9 mouse cellular contexts compared by ENCODE assay signal in the genomic region with DNA sequence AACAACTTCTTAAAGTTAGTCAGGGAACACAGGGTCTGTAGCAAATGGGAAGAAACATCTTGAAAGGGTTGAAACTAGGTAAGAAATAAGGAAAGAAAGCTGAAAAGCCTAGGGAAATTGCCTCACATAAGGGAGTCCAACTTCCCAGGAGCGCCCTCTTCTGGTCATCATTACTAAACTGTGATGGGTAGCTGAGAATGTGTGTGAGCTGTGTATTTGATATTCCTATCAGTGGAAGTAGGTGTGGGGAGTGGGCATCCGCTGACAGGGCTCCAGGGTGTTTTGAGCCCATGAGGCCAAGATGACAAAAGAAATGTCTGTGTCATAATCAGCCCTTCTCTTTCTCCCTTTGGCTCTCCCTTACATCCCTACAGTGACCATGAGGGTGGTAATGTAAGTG. TPM values are rescaled to one million over a fixed set of nuclear protein-coding genes. Genes with fewer than 3 reads are reported as not detected.
DNase-seq lines count a peak whose midpoint lies in the region; ATAC-seq and TF ChIP-seq lines count a peak whose summit lies in the region.
"Had no signal": no experiment of that assay in that cellular context is flagged by ENCODE, and none has a peak within 500 bp of the region (broad histone marks: within the 10 kb centered on the region; RNA-seq: fewer than 3 reads in every experiment).

No protein-coding gene starts in this region.

- peak; percentile 69 for DNase-seq in forebrain, embryonic 14.5 days (ENCODE audit: low spot score)
- DNase-seq in midbrain, postnatal 0 days (ENCODE audit: low spot score): peak; percentile 75
- DNase-seq in brain, embryonic 14.5 days (ENCODE audit: low read depth): peak; percentile 64
- peak; percentile 74 for DNase-seq in kidney, postnatal 0 days (ENCODE audit: low spot score)
- no peak for DNase-seq in ovary, adult 18-20 months (ENCODE audit: low spot score)

- no peaks in the 10 kb centered on the region for H3K4me1 ChIP-seq in forebrain, embryonic 14.5 days (ENCODE audit: control insufficient read depth, insufficient read depth, low read length)
- H3K4me1 ChIP-seq in forebrain, embryonic 13.5 days: no peaks in the 10 kb centered on the region
- H3K4me1 ChIP-seq in midbrain, postnatal 0 days (ENCODE audit: insufficient read depth, low read length): no peaks in the 10 kb centered on the region
- no peaks in the 10 kb centered on the region for H3K4me1 ChIP-seq in midbrain, embryonic 15.5 days
- H3K4me1 ChIP-seq in kidney, postnatal 0 days (replicated peaks; ENCODE audit: insufficient read depth, low read length): no peaks in the 10 kb centered on the region

- WGBS in forebrain, embryonic 14.5 days: 58% methylated on average over 2 of the region's 2 CpGs
- WGBS in forebrain, embryonic 13.5 days: 53% methylated on average over 2 of the region's 2 CpGs
- WGBS in midbrain, postnatal 0 days: 54% methylated on average over 2 of the region's 2 CpGs
- 63% methylated on average over 2 of the region's 2 CpGs for WGBS in midbrain, embryonic 15.5 days
- WGBS in kidney, postnatal 0 days: 47% methylated on average over 2 of the region's 2 CpGs

- no peaks in the 10 kb centered on the region for H3K9me3 ChIP-seq in forebrain, embryonic 14.5 days (replicated peaks; ENCODE audit: control insufficient read depth, low read length)
- H3K9me3 ChIP-seq in forebrain, embryonic 13.5 days (replicated peaks): no peaks in the 10 kb centered on the region
- H3K9me3 ChIP-seq in midbrain, postnatal 0 days (ENCODE audit: low read length): no peaks in the 10 kb centered on the region
- no peaks in the 10 kb centered on the region for H3K9me3 ChIP-seq in midbrain, embryonic 15.5 days
- H3K9me3 ChIP-seq in kidney, postnatal 0 days (replicated peaks; ENCODE audit: low read length): no peaks in the 10 kb centered on the region

- H3K27ac ChIP-seq in forebrain, embryonic 14.5 days (ENCODE audit: low read depth, low read length): no peak overlapping the region
- H3K27ac ChIP-seq in forebrain, embryonic 13.5 days: no peak overlapping the region
- H3K27ac ChIP-seq in midbrain, postnatal 0 days (ENCODE audit: low read depth, low read length): no peak overlapping the region
- H3K27ac ChIP-seq in midbrain, embryonic 15.5 days: no peak overlapping the region
- H3K27ac ChIP-seq in kidney, postnatal 0 days: no peak overlapping the region

- no peak overlapping the region for H3K9ac ChIP-seq in forebrain, embryonic 14.5 days (ENCODE audit: low read length)
- no peak overlapping the region for H3K9ac ChIP-seq in forebrain, embryonic 13.5 days
- H3K9ac ChIP-seq in midbrain, postnatal 0 days (replicated peaks; ENCODE audit: low read length, poor library complexity, severe bottlenecking): no peak overlapping the region
- no peak overlapping the region for H3K9ac ChIP-seq in midbrain, embryonic 15.5 days
- H3K9ac ChIP-seq in kidney, postnatal 0 days (ENCODE audit: low read depth, low read length): no peak overlapping the region

- H3K4me2 ChIP-seq in forebrain, embryonic 14.5 days (ENCODE audit: low read length): no peak overlapping the region
- no peak overlapping the region for H3K4me2 ChIP-seq in forebrain, embryonic 13.5 days
- no peak overlapping the region for H3K4me2 ChIP-seq in midbrain, postnatal 0 days (ENCODE audit: low read depth, low read length, poor library complexity, severe bottlenecking)
- H3K4me2 ChIP-seq in midbrain, embryonic 15.5 days: no peak overlapping the region
- no peak overlapping the region for H3K4me2 ChIP-seq in kidney, postnatal 0 days (ENCODE audit: low read length)

- no peaks in the 10 kb centered on the region for H3K27me3 ChIP-seq in forebrain, embryonic 14.5 days (replicated peaks; ENCODE audit: control insufficient read depth, insufficient read depth, low read length)
- H3K27me3 ChIP-seq in forebrain, embryonic 13.5 days: no peaks in the 10 kb centered on the region
- no peaks in the 10 kb centered on the region for H3K27me3 ChIP-seq in midbrain, postnatal 0 days (ENCODE audit: insufficient read depth, low read length)
- H3K27me3 ChIP-seq in midbrain, embryonic 15.5 days (replicated peaks): no peaks in the 10 kb centered on the region
- H3K27me3 ChIP-seq in kidney, postnatal 0 days (ENCODE audit: insufficient read depth, low read length): no peaks in the 10 kb centered on the region

- TF ChIP-seq CTCF in midbrain, postnatal 0 days (IDR thresholded peaks at IDR 0.05): peak; percentile 73
- peak; percentile 58; the same call in 1 of the 2 replicates for TF ChIP-seq CTCF in brain, embryonic 14.5 days (IDR thresholded peaks at IDR 0.05; ENCODE audit: borderline replicate concordance, extremely low read depth, insufficient read depth, insufficient read length)
- peak; percentile 69 for TF ChIP-seq CTCF in kidney, postnatal 0 days (IDR thresholded peaks at IDR 0.05; ENCODE audit: low read depth)

- H3K36me3 ChIP-seq in forebrain, embryonic 14.5 days (ENCODE audit: control insufficient read depth, insufficient read depth, low read length): peaks cover 86% of the 10 kb centered on the region
- H3K36me3 ChIP-seq in forebrain, embryonic 13.5 days (ENCODE audit: poor library complexity, severe bottlenecking): peaks cover 81% of the 10 kb centered on the region
- peaks cover 70% of the 10 kb centered on the region for H3K36me3 ChIP-seq in midbrain, postnatal 0 days (ENCODE audit: insufficient read depth, low read length)
- H3K36me3 ChIP-seq in midbrain, embryonic 15.5 days (replicated peaks): peaks cover 47% of the 10 kb centered on the region
- peaks cover 69% of the 10 kb centered on the region for H3K36me3 ChIP-seq in kidney, postnatal 0 days (ENCODE audit: insufficient read depth, low read length)

- ATAC-seq in forebrain, embryonic 14.5 days: no peak
- no peak for ATAC-seq in forebrain, embryonic 13.5 days
- no peak for ATAC-seq in midbrain, postnatal 0 days (ENCODE audit: low FRiP score)
- ATAC-seq in midbrain, embryonic 15.5 days (replicated peaks): no peak
- ATAC-seq in kidney, postnatal 0 days (replicated peaks; ENCODE audit: low FRiP score, low read depth): no peak
- peak; percentile 74 for ATAC-seq in megakaryocyte, adult 5-6 weeks (ENCODE audit: poor library complexity, severe bottlenecking)

- no peak overlapping the region for H3K4me3 ChIP-seq in forebrain, embryonic 14.5 days (ENCODE audit: low read depth, low read length)
- H3K4me3 ChIP-seq in forebrain, embryonic 13.5 days: no peak overlapping the region
- H3K4me3 ChIP-seq in midbrain, postnatal 0 days (ENCODE audit: low read depth, low read length): no peak overlapping the region
- no peak overlapping the region for H3K4me3 ChIP-seq in midbrain, embryonic 15.5 days
- no peak overlapping the region for H3K4me3 ChIP-seq in kidney, postnatal 0 days (replicated peaks; ENCODE audit: low read depth, low read length)

- no peak for TF ChIP-seq POLR2A in brain, embryonic 14.5 days (IDR thresholded peaks at IDR 0.05; ENCODE audit: borderline replicate concordance, extremely low read depth, insufficient read depth, insufficient read length, poor library complexity, severe bottlenecking)

RNA-seq across cellular contexts. Expression of gene Coq10a, which starts 10.0 kb away (rescaled TPM):
- polyA plus RNA-seq in forebrain, embryonic 14.5 days (2014; fragmentation: Nextera tagmentation; extraction: Ambion mirVana): 22.8 and 26.9 TPM in 2 replicates
- polyA plus RNA-seq in forebrain, embryonic 13.5 days (2015; fragmentation: Nextera tagmentation; extraction: Ambion mirVana): 16.4 and 22.8 TPM in 2 replicates
- 42.8 and 53.2 TPM in 2 replicates for total RNA-seq in midbrain, postnatal 0 days (2014; rRNA removed)
- 51.7 and 56.4 TPM in 2 replicates for polyA plus RNA-seq in midbrain, postnatal 0 days (2015; fragmentation: Nextera tagmentation; extraction: Ambion mirVana)
- polyA plus RNA-seq in midbrain, embryonic 15.5 days (2015; fragmentation: Nextera tagmentation; extraction: Ambion mirVana): 42.6 and 44.2 TPM in 2 replicates
- polyA plus RNA-seq in brain, embryonic 14.5 days (2012; rRNA removed): 69.0 and 90.1 TPM in 2 replicates
- 18.3 and 19.7 TPM in 2 replicates for polyA plus RNA-seq in kidney, postnatal 0 days (2015; fragmentation: Nextera tagmentation; extraction: Ambion mirVana)
- total RNA-seq in megakaryocyte, adult 5-6 weeks (2015): 22.6 and 24.4 TPM in 2 replicates
- total RNA-seq in megakaryocyte, adult 5-6 weeks (2017): 14.1 and 19.2 TPM in 2 replicates

RNA-seq across cellular contexts. Expression of gene Ankrd52, which starts 18.1 kb away (rescaled TPM):
- 6.8 and 10.3 TPM in 2 replicates for polyA plus RNA-seq in forebrain, embryonic 14.5 days (2014; fragmentation: Nextera tagmentation; extraction: Ambion mirVana)
- polyA plus RNA-seq in forebrain, embryonic 13.5 days (2015; fragmentation: Nextera tagmentation; extraction: Ambion mirVana): 12.0 and 14.6 TPM in 2 replicates
- total RNA-seq in midbrain, postnatal 0 days (2014; rRNA removed): 43.6 and 49.1 TPM in 2 replicates
- polyA plus RNA-seq in midbrain, postnatal 0 days (2015; fragmentation: Nextera tagmentation; extraction: Ambion mirVana): 7.8 and 9.9 TPM in 2 replicates
- polyA plus RNA-seq in midbrain, embryonic 15.5 days (2015; fragmentation: Nextera tagmentation; extraction: Ambion mirVana): 15.0 and 15.6 TPM in 2 replicates
- 43.1 and 55.1 TPM in 2 replicates for polyA plus RNA-seq in brain, embryonic 14.5 days (2012; rRNA removed)
- 6.2 TPM in 2 replicates for polyA plus RNA-seq in kidney, postnatal 0 days (2015; fragmentation: Nextera tagmentation; extraction: Ambion mirVana)
- 35.2 and 37.0 TPM in 2 replicates for total RNA-seq in megakaryocyte, adult 5-6 weeks (2015)
- total RNA-seq in megakaryocyte, adult 5-6 weeks (2017): 9.3 and 13.7 TPM in 2 replicates

RNA-seq across cellular contexts. Expression of gene Cs, which starts 21.3 kb away (rescaled TPM):
- 234 and 243 TPM in 2 replicates for polyA plus RNA-seq in forebrain, embryonic 14.5 days (2014; fragmentation: Nextera tagmentation; extraction: Ambion mirVana)
- polyA plus RNA-seq in forebrain, embryonic 13.5 days (2015; fragmentation: Nextera tagmentation; extraction: Ambion mirVana): 212 and 236 TPM in 2 replicates
- total RNA-seq in midbrain, postnatal 0 days (2014; rRNA removed): 279 and 309 TPM in 2 replicates
- polyA plus RNA-seq in midbrain, postnatal 0 days (2015; fragmentation: Nextera tagmentation; extraction: Ambion mirVana): 255 and 271 TPM in 2 replicates
- polyA plus RNA-seq in midbrain, embryonic 15.5 days (2015; fragmentation: Nextera tagmentation; extraction: Ambion mirVana): 256 and 257 TPM in 2 replicates
- polyA plus RNA-seq in brain, embryonic 14.5 days (2012; rRNA removed): 185 and 203 TPM in 2 replicates
- 167 and 195 TPM in 2 replicates for polyA plus RNA-seq in kidney, postnatal 0 days (2015; fragmentation: Nextera tagmentation; extraction: Ambion mirVana)
- total RNA-seq in megakaryocyte, adult 5-6 weeks (2015): 158 and 160 TPM in 2 replicates
- total RNA-seq in megakaryocyte, adult 5-6 weeks (2017): 95.0 and 116 TPM in 2 replicates

RNA-seq across cellular contexts. Expression of gene Cnpy2, which starts 36.5 kb away (rescaled TPM):
- 231 and 256 TPM in 2 replicates for polyA plus RNA-seq in forebrain, embryonic 14.5 days (2014; fragmentation: Nextera tagmentation; extraction: Ambion mirVana)
- 230 and 237 TPM in 2 replicates for polyA plus RNA-seq in forebrain, embryonic 13.5 days (2015; fragmentation: Nextera tagmentation; extraction: Ambion mirVana)
- 40.3 and 49.4 TPM in 2 replicates for total RNA-seq in midbrain, postnatal 0 days (2014; rRNA removed)
- polyA plus RNA-seq in midbrain, postnatal 0 days (2015; fragmentation: Nextera tagmentation; extraction: Ambion mirVana): 164 and 176 TPM in 2 replicates
- polyA plus RNA-seq in midbrain, embryonic 15.5 days (2015; fragmentation: Nextera tagmentation; extraction: Ambion mirVana): 194 and 204 TPM in 2 replicates
- 84.5 and 86.3 TPM in 2 replicates for polyA plus RNA-seq in brain, embryonic 14.5 days (2012; rRNA removed)
- polyA plus RNA-seq in kidney, postnatal 0 days (2015; fragmentation: Nextera tagmentation; extraction: Ambion mirVana): 350 and 363 TPM in 2 replicates
- 73.3 and 78.6 TPM in 2 replicates for total RNA-seq in megakaryocyte, adult 5-6 weeks (2015)
- total RNA-seq in megakaryocyte, adult 5-6 weeks (2017): 81.0 and 84.5 TPM in 2 replicates

RNA-seq across cellular contexts. Expression of gene Slc39a5, which starts 42.2 kb away (rescaled TPM):
- not detected in 2 replicates for polyA plus RNA-seq in forebrain, embryonic 14.5 days (2014; fragmentation: Nextera tagmentation; extraction: Ambion mirVana)
- 0.18 TPM in 1 of 2 replicates, not detected in the other for polyA plus RNA-seq in forebrain, embryonic 13.5 days (2015; fragmentation: Nextera tagmentation; extraction: Ambion mirVana)
- total RNA-seq in midbrain, postnatal 0 days (2014; rRNA removed): 0.16 and 0.61 TPM in 2 replicates
- 0.16 and 0.27 TPM in 2 replicates for polyA plus RNA-seq in midbrain, postnatal 0 days (2015; fragmentation: Nextera tagmentation; extraction: Ambion mirVana)
- not detected in 2 replicates for polyA plus RNA-seq in midbrain, embryonic 15.5 days (2015; fragmentation: Nextera tagmentation; extraction: Ambion mirVana)
- polyA plus RNA-seq in brain, embryonic 14.5 days (2012; rRNA removed): 0.04 and 0.35 TPM in 2 replicates
- 56.0 and 64.8 TPM in 2 replicates for polyA plus RNA-seq in kidney, postnatal 0 days (2015; fragmentation: Nextera tagmentation; extraction: Ambion mirVana)
- total RNA-seq in megakaryocyte, adult 5-6 weeks (2015): not detected in 2 replicates
- total RNA-seq in megakaryocyte, adult 5-6 weeks (2017): not detected in 2 replicates
- total RNA-seq: heart, postnatal 10 days had no signal
